Mouse (Mus musculus) hindbrain, embryonic 10.5 days (tissue): ENCODE measurements around the gene Phldb3. TPM values are rescaled to one million over a fixed set of nuclear protein-coding genes. Genes with fewer than 3 reads are reported as not detected.

Experiments used
- DNase-seq: peaks from one replicate; pipeline ENCODE4 v3.0.0-alpha.2; 2017; ENCODE audit warnings: low spot score
- H3K27ac ChIP-seq: fragments of 300-500 bp; sonication (generic); 2 replicates; pipeline ENCODE4 v1.5.1; 2016; ENCODE audit warnings: mild to moderate bottlenecking, moderate library complexity
- H3K27me3 ChIP-seq: fragments of 300-500 bp; sonication (generic); 2 replicates; pipeline ENCODE4 v1.6.1; 2016; ENCODE audit warnings: mild to moderate bottlenecking; ENCODE audit not compliant: poor library complexity, insufficient read depth, severe bottlenecking
- H3K36me3 ChIP-seq: fragments of 300-500 bp; sonication (generic); 2 replicates; pipeline ENCODE4 v1.6.1; 2016; ENCODE audit warnings: mild to moderate bottlenecking, moderate library complexity
- H3K4me1 ChIP-seq: fragments of 300-500 bp; sonication (generic); replicated peaks from 2 replicates; pipeline ENCODE4 v1.6.1; 2016; ENCODE audit warnings: mild to moderate bottlenecking
- H3K4me3 ChIP-seq: fragments of 300-500 bp; sonication (generic); 2 replicates; pipeline ENCODE4 v1.5.1; 2016; ENCODE audit warnings: mild to moderate bottlenecking, moderate library complexity
- H3K9me3 ChIP-seq: fragments of 300-500 bp; sonication (generic); 2 replicates; pipeline ENCODE4 v1.6.1; 2016; ENCODE audit warnings: mild to moderate bottlenecking, moderate library complexity
- WGBS: fragments of 180-500 bp; shearing (Covaris S2); methylation state at CpG from one replicate; pipeline ENCODE4 v1.1.7; 2016; 5-methylcytosine and 5-hydroxymethylcytosine counted together
- polyA plus RNA-seq: library from polyadenylated mRNA; unstranded; fragments of >200 nt; fragmentation: Nextera tagmentation; extraction: Ambion mirVana; gene quantifications from 2 replicates; pipeline ENCODE4 v1.2.1, GENCODE M21; 2016

Phldb3 gene
- polyA plus RNA-seq, 1 experiment from 2014 or later, result not detected

GRCm38 (mm10) chr7:24644492-24644891 is 33.9 kb downstream of the Phldb3 start:
- no peak for DNase-seq
- Histone ChIP-seq H3K4me1 (no peaks in the 10 kb centered on the region), H3K27ac (no peak overlapping the region), H3K27me3 (peaks cover 26% of the 10 kb centered on the region), H3K36me3 (no peaks in the 10 kb centered on the region), H3K4me3 (no peak overlapping the region), H3K9me3 (no peaks in the 10 kb centered on the region)
- 88% methylated on average over 6 of the region's 6 CpGs for WGBS

- H3K27ac ChIP-seq, result no peak overlapping the region
- DNase-seq, result no peak
- no peak overlapping the region for H3K4me3 ChIP-seq
- H3K36me3 ChIP-seq, result no peaks in the 10 kb centered on the region
- H3K27me3 ChIP-seq, result peaks cover 21% of the 10 kb centered on the region
- 75% methylated on average over 7 of the region's 7 CpGs for WGBS
- no peaks in the 10 kb centered on the region for H3K9me3 ChIP-seq
- no peaks in the 10 kb centered on the region for H3K4me1 ChIP-seq
Measured at GRCm38 (mm10) chr7:24644996-24645395, 34.4 kb downstream of the Phldb3 start.

GRCm38 (mm10) chr7:24646486-24646885 is 35.9 kb downstream of the Phldb3 start:
- Histone ChIP-seq H3K4me1 (no peaks in the 10 kb centered on the region), H3K27ac (no peak overlapping the region), H3K9me3 (no peaks in the 10 kb centered on the region), H3K27me3 (peaks cover 6% of the 10 kb centered on the region; the same call in 1 of the 2 replicates), H3K36me3 (no peaks in the 10 kb centered on the region), H3K4me3 (no peak overlapping the region)
- WGBS, result 81% methylated on average over 7 of the region's 7 CpGs
- no peak for DNase-seq

- Histone ChIP-seq H3K36me3 (no peaks in the 10 kb centered on the region), H3K4me1 (no peaks in the 10 kb centered on the region), H3K27ac (no peak overlapping the region), H3K4me3 (no peak overlapping the region), H3K9me3 (no peaks in the 10 kb centered on the region), H3K27me3 (no peaks in the 10 kb centered on the region)
- peak; percentile 68 for DNase-seq
- WGBS, result 32% methylated on average over 7 of the region's 7 CpGs
Measured at GRCm38 (mm10) chr7:24653681-24654080, 43.1 kb downstream of the Phldb3 start.

- Histone ChIP-seq H3K27ac (no peak overlapping the region), H3K27me3 (peaks cover 3% of the 10 kb centered on the region; the same call in 1 of the 2 replicates), H3K4me3 (no peak overlapping the region), H3K4me1 (peaks cover under 1% of the 10 kb centered on the region; the same call in 1 of the 2 replicates), H3K36me3 (no peaks in the 10 kb centered on the region), H3K9me3 (no peaks in the 10 kb centered on the region)
- DNase-seq, result no peak
- 73% methylated on average over 12 of the region's 12 CpGs for WGBS
Measured at GRCm38 (mm10) chr7:24659737-24660357, 49.3 kb downstream of the Phldb3 start.

- Histone ChIP-seq H3K27me3 (peaks cover 3% of the 10 kb centered on the region; the same call in 1 of the 2 replicates), H3K36me3 (no peaks in the 10 kb centered on the region), H3K9me3 (no peaks in the 10 kb centered on the region), H3K27ac (no peak overlapping the region), H3K4me1 (peaks cover 7% of the 10 kb centered on the region; the same call in 1 of the 2 replicates), H3K4me3 (no peak overlapping the region)
- no peak for DNase-seq
- 76% methylated on average over 17 of the region's 17 CpGs for WGBS
Measured at GRCm38 (mm10) chr7:24661118-24661904, 50.7 kb downstream of the Phldb3 start.

- H3K4me1 ChIP-seq, result peaks cover 7% of the 10 kb centered on the region; the same call in 1 of the 2 replicates
- no peak overlapping the region for H3K27ac ChIP-seq
- H3K4me3 ChIP-seq, result no peak overlapping the region
- H3K36me3 ChIP-seq, result no peaks in the 10 kb centered on the region
- 20% methylated on average over 8 of the region's 8 CpGs for WGBS
- H3K9me3 ChIP-seq, result no peaks in the 10 kb centered on the region
- peaks cover 3% of the 10 kb centered on the region; the same call in 1 of the 2 replicates for H3K27me3 ChIP-seq
- DNase-seq, result peak; percentile 77
Measured at GRCm38 (mm10) chr7:24662575-24662974, 52.0 kb downstream of the Phldb3 start.

GRCm38 (mm10) chr7:24664301-24664700 is 53.7 kb downstream of the Phldb3 start:
- WGBS, result 46% methylated on average over 8 of the region's 8 CpGs
- Histone ChIP-seq H3K4me3 (no peak overlapping the region), H3K27ac (no peak overlapping the region), H3K9me3 (no peaks in the 10 kb centered on the region), H3K36me3 (no peaks in the 10 kb centered on the region), H3K27me3 (peaks cover 3% of the 10 kb centered on the region; the same call in 1 of the 2 replicates), H3K4me1 (peaks cover 7% of the 10 kb centered on the region; the same call in 1 of the 2 replicates)
- DNase-seq, result no peak

- no peak for DNase-seq
- Histone ChIP-seq H3K27me3 (peaks cover 3% of the 10 kb centered on the region; the same call in 1 of the 2 replicates), H3K36me3 (no peaks in the 10 kb centered on the region), H3K4me1 (peaks cover 7% of the 10 kb centered on the region; the same call in 1 of the 2 replicates), H3K4me3 (no peak overlapping the region), H3K27ac (no peak overlapping the region), H3K9me3 (no peaks in the 10 kb centered on the region)
- WGBS, result 72% methylated on average over 9 of the region's 9 CpGs
Measured at GRCm38 (mm10) chr7:24664959-24665358, 54.4 kb downstream of the Phldb3 start.

GRCm38 (mm10) chr7:24671944-24672439 is 61.4 kb downstream of the Phldb3 start:
- no peaks in the 10 kb centered on the region for H3K4me1 ChIP-seq
- no peaks in the 10 kb centered on the region for H3K36me3 ChIP-seq
- no peak overlapping the region for H3K4me3 ChIP-seq
- H3K27me3 ChIP-seq, result no peaks in the 10 kb centered on the region
- no peaks in the 10 kb centered on the region for H3K9me3 ChIP-seq
- 93% methylated on average over 23 of the region's 23 CpGs for WGBS
- no peak overlapping the region for H3K27ac ChIP-seq
- no peak for DNase-seq

- H3K36me3 ChIP-seq, result no peaks in the 10 kb centered on the region
- H3K9me3 ChIP-seq, result no peaks in the 10 kb centered on the region
- peaks cover 3% of the 10 kb centered on the region; the same call in 1 of the 2 replicates for H3K4me1 ChIP-seq
- H3K27me3 ChIP-seq, result no peaks in the 10 kb centered on the region; the same call in 1 of the 2 replicates
- no peak within 1 kb of the TSS for H3K27ac ChIP-seq
- 88% methylated on average over 9 of the region's 9 CpGs for WGBS
- H3K4me3 ChIP-seq, result no peak within 1 kb of the TSS
- DNase-seq, result no peak
Measured at GRCm38 (mm10) chr7:24676575-24676974, 66.0 kb downstream of the Phldb3 start, which contains the start of gene Tex101. Gene Tex101 (minus strand): TSS chr7:24676675.
